ENCODE assay signal across 8 mouse cellular contexts in the genomic region with DNA sequence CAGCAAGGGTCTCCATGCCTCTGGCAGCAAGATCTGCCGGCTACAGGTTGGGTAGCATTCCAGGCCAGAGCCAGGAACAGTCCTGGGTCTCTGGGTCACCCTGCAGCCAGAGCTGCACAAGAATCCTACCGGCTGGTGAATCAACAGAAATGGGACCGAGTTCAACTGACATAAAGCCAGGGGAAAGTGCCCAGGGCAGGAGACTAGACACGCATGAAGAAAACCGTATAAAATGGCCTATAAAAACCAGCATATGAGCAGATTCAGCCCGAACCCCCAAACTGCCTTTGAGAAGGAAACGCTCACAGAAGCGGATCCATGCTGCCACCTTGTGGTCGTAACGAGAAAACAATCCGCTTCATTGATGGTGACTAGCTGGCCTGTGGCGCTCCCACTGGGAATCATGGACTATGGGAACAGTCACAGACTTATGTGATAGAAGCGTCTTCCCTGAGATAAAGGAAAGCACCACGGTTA. TPM values are rescaled to one million over a fixed set of nuclear protein-coding genes. Genes with fewer than 3 reads are reported as not detected.
DNase-seq lines count a peak whose midpoint lies in the region; ATAC-seq and TF ChIP-seq lines count a peak whose summit lies in the region.

No protein-coding gene starts in this region.

- peak; percentile 95 for TF ChIP-seq CTCF in left cerebral cortex, adult 2 months (IDR thresholded peaks at IDR 0.05)

- no peak overlapping the region for H3K4me3 ChIP-seq in left cerebral cortex, adult 2 months

- ATAC-seq in megakaryocyte, adult 5-6 weeks (ENCODE audit: poor library complexity, severe bottlenecking), result peak; percentile 68

- DNase-seq in adrenal gland, adult 8-10 months, result peak; percentile 47
- peak; percentile 92 for DNase-seq in embryo, embryonic 10 days (ENCODE audit: low spot score)
- DNase-seq in gastrocnemius, postnatal 10 days, result peak; percentile 73
- DNase-seq in induced T-regulatory cell, adult 2 months (ENCODE audit: low read depth), result peak; percentile 87
- DNase-seq in left cerebral cortex, adult 2 months (ENCODE audit: extremely low spot score in 1 of 2, low spot score in 2 of 2), result peak; percentile 84 to 87
- peak; percentile 89 for DNase-seq in right cerebral cortex, adult 18-20 months
- DNase-seq in yolk sac, embryonic 10.5 days (ENCODE audit: low spot score), result peak; percentile 85

- intact Hi-C loops in left cerebral cortex, adult 2 months (cut with DNase I), result loop anchor here (1.0 to 5.0 kb wide), 3 partner anchors 39 to 456 kb away; partner anchors contain the start of gene Meltf

- H3K27ac ChIP-seq in left cerebral cortex, adult 2 months, result peak overlapping the region; percentile 62

RNA-seq across cellular contexts. Expression of gene Pigz, which starts 15.4 kb away (rescaled TPM):
- 1 to 10 TPM in 2 of 4 experiments, under 1 TPM in 2; 0.66 to 2.1 (median 1.2) TPM for total RNA-seq in adrenal gland, adult 8-10 months (2022)
- 1 to 10 TPM; 5.9 to 7.5 TPM for total RNA-seq in gastrocnemius, postnatal 10 days (2021)
- total RNA-seq in left cerebral cortex, adult 2 months (2021), result 10 to 100 TPM; 20.7 to 20.9 TPM
- not detected in 2 replicates for total RNA-seq in megakaryocyte, adult 5-6 weeks (2015)
- 0.41 TPM in 1 of 2 replicates, not detected in the other for total RNA-seq in megakaryocyte, adult 5-6 weeks (2017)

RNA-seq across cellular contexts. Expression of gene 0610012G03Rik, which starts 30.0 kb away (rescaled TPM):
- 10 to 100 TPM; 29.1 to 39.8 (median 35.2) TPM for total RNA-seq in adrenal gland, adult 8-10 months (2022)
- 10 to 100 TPM; 41.2 to 47.7 TPM for total RNA-seq in gastrocnemius, postnatal 10 days (2021)
- 10 to 100 TPM; 40.4 to 45.1 TPM for total RNA-seq in left cerebral cortex, adult 2 months (2021)
- 23.1 and 23.8 TPM in 2 replicates for total RNA-seq in megakaryocyte, adult 5-6 weeks (2015)
- 8.7 and 11.1 TPM in 2 replicates for total RNA-seq in megakaryocyte, adult 5-6 weeks (2017)

RNA-seq across cellular contexts. Expression of gene Ncbp2, which starts 30.0 kb away (rescaled TPM):
- 10 to 100 TPM; 54.1 to 65.4 (median 62.4) TPM for total RNA-seq in adrenal gland, adult 8-10 months (2022)
- total RNA-seq in gastrocnemius, postnatal 10 days (2021), result 10 to 100 TPM; 18.7 to 23.6 TPM
- total RNA-seq in left cerebral cortex, adult 2 months (2021), result 10 to 100 TPM; 47.3 to 47.4 TPM
- total RNA-seq in megakaryocyte, adult 5-6 weeks (2015), result 18.1 and 20.2 TPM in 2 replicates
- 20.0 and 30.1 TPM in 2 replicates for total RNA-seq in megakaryocyte, adult 5-6 weeks (2017)

RNA-seq across cellular contexts. Expression of gene Meltf, which starts 39.7 kb away (rescaled TPM):
- total RNA-seq in adrenal gland, adult 8-10 months (2022), result not detected
- total RNA-seq in gastrocnemius, postnatal 10 days (2021), result under 1 TPM in 1 of 2 experiments, not detected in 1; 0.05 TPM
- under 1 TPM; 0.51 to 0.54 TPM for total RNA-seq in left cerebral cortex, adult 2 months (2021)
- not detected in 2 replicates for total RNA-seq in megakaryocyte, adult 5-6 weeks (2015)
- not detected in 2 replicates for total RNA-seq in megakaryocyte, adult 5-6 weeks (2017)
